Mouse (Mus musculus) liver, embryonic 14.5 days (tissue): ENCODE data around the gene Mok. TPM values are rescaled to one million over a fixed set of nuclear protein-coding genes. Genes with fewer than 3 reads are reported as not detected.

Experiments used
- ATAC-seq: fragments of 200-750 bp; cut with Nextera tagmentation; 2 replicates; pipeline ENCODE4 v1.8.0; 2017; ENCODE audit warnings: moderate number of reproducible peaks, mild to moderate bottlenecking, moderate library complexity; ENCODE audit not compliant: insufficient read depth
- DNase-seq, 3 experiments: peaks; one replicate each; pipeline ENCODE4 v3.0.0-alpha.2; 2012 to 2013; ENCODE audit warnings: low read depth in 3 of 3, low spot score in 3 of 3
- H3K27ac ChIP-seq: fragments of 300-500 bp; sonication (generic); 2 replicates; pipeline ENCODE4 v1.5.1; 2014; ENCODE audit warnings: moderate library complexity, mild to moderate bottlenecking, control low read depth, inconsistent platforms
- H3K27me3 ChIP-seq: fragments of 300-500 bp; sonication (generic); 2 replicates; pipeline ENCODE4 v1.6.1; 2014; ENCODE audit warnings: mild to moderate bottlenecking, low read length, moderate library complexity; ENCODE audit not compliant: control insufficient read depth, insufficient read depth
- H3K36me3 ChIP-seq: fragments of 300-500 bp; sonication (generic); replicated peaks from 2 replicates; pipeline ENCODE4 v1.6.1; 2014; ENCODE audit warnings: low read depth; ENCODE audit not compliant: control insufficient read depth, insufficient read depth
- H3K4me1 ChIP-seq, 2 experiments: fragments of 200-500 bp in 1 of 2; fragments of 300-500 bp in 1 of 2; sonication (generic) in 1 of 2; replicated peaks; 2 replicates each; pipeline ENCODE4 v1.6.1; 2012 to 2014; ENCODE audit warnings: antibody characterized with exemption in 1 of 2, inconsistent platforms in 1 of 2, low read length in 1 of 2; ENCODE audit not compliant: control insufficient read depth in 2 of 2, insufficient read depth in 2 of 2
- H3K4me2 ChIP-seq: fragments of 300-500 bp; sonication (generic); 2 replicates; pipeline ENCODE4 v1.6.1; 2014; ENCODE audit warnings: low read depth, mild to moderate bottlenecking, control low read depth, moderate library complexity
- H3K4me3 ChIP-seq, 2 experiments: fragments of 200-500 bp in 1 of 2; fragments of 300-500 bp in 1 of 2; sonication (generic) in 1 of 2; 2 replicates each; pipeline ENCODE4 v1.5.1; 2012 to 2014; ENCODE audit warnings: low read depth in 2 of 2, low read length in 2 of 2, mild to moderate bottlenecking in 2 of 2, control low read depth in 1 of 2, inconsistent platforms in 1 of 2, moderate library complexity in 1 of 2; ENCODE audit not compliant: insufficient read depth in 1 of 2
- H3K9ac ChIP-seq: fragments of 300-500 bp; sonication (generic); replicated peaks from 2 replicates; pipeline ENCODE4 v1.6.1; 2014; ENCODE audit warnings: mild to moderate bottlenecking, control low read depth, moderate library complexity
- H3K9me3 ChIP-seq: fragments of 300-500 bp; sonication (generic); 2 replicates; pipeline ENCODE4 v1.6.1; 2016; ENCODE audit warnings: low read length, mixed read lengths; ENCODE audit not compliant: control insufficient read depth
- CTCF ChIP-seq: IDR thresholded peaks from 2 replicates; pipeline ENCODE4 v1.5.1; 2016; ENCODE audit warnings: antibody characterized with exemption, low read depth, control low read depth
- EP300 ChIP-seq: IDR thresholded peaks from 2 replicates; pipeline ENCODE4 v1.6.1; 2016; ENCODE audit warnings: antibody characterized with exemption, low read depth
- WGBS: fragments of 180-500 bp; shearing (Covaris S2); extraction: QIAGEN DNeasy Blood & Tissue Kit; methylation state at CpG from one replicate; pipeline ENCODE4 v1.1.7; 2014; ENCODE audit not compliant: insufficient replicate concordance; 5-methylcytosine and 5-hydroxymethylcytosine counted together
- polyA plus RNA-seq, 2 experiments: library from polyadenylated mRNA; depleted of rRNA in 1 of 2; stranded (reverse) in 1 of 2; unstranded in 1 of 2; fragments of >200 nt; fragmentation: Nextera tagmentation in 1 of 2; extraction: Ambion mirVana in 1 of 2; gene quantifications; 2 replicates each; pipeline versions ENCODE4 v1.2.1 to v1.2.3; 2012 to 2014

Mok gene
- polyA plus RNA-seq, 2 experiments, result 0.18 to 0.23 TPM

DNA sequence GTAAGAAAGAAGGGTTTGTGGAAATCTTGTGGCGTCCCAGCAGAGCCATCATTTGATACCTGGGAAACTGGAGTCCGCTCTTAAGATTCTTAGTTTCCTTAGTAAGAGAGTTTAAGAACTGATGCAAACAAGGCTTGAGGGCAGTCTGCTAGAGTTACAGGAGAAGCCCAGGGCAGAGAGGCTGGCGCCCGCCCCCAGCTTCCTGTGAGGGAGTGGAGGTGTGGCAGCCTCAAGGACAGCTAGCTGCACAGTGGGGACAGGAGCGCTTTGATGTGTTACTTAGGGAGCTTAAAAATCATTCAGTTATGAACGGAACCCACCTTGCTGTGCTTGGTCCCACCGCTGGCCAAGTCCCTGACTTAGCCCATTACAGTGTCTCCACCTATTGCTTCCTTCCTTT, 16.5 kb upstream of the Mok start:
- WGBS, result 44% methylated on average over 7 of the region's 7 CpGs
- no peak for ATAC-seq

DNA sequence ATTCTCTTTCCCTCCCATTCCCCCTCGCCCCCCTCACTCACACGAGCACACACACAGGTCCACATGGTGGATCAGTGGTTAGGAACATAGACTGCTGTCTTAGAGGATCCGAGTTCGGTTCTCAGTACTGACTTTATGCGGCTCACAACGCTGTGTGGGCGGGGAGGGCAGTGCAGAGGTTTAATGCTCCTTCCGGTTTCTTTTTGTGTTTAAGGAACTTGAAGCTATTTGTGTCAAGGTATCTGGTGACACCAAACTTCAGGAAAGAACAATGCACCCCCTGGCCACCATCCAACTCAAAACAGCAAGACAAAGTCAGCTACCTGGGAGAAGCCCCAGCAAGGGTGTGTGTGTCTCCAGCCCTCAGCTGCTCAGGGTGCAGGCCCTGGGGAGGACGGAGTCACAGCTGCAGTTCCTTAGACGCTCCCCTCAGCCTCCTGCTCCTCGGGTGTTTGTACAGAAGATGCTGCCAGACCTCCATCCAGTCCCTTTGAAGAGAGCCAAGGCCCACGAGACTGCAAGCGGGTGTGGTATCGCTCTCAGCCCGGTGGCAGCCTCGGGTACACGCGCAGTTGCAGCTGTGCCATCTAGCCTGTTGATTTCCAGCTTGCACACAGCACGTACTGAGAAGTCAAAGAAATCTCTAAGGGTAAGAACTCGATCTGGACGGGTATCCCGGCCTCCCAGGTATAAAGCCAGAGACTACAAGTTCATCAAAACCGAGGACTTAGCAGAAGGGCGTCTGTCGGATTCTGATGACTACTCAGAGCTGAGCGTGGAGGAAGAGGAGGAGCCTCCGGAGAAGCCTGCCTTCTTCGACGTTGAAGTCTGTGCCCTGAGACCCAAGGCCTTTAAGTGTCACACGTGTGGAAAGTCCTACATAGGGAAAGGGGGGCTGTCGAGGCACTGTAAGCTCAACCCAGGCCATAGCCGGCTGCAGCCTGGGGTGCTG, 14.3 kb upstream of the Mok start:
- Histone ChIP-seq H3K4me2 (no peak overlapping the region), H3K4me3 (no peak overlapping the region), H3K9me3 (no peaks in the 10 kb centered on the region), H3K36me3 (no peaks in the 10 kb centered on the region), H3K4me1 (peaks cover 14 to 20% of the 10 kb centered on the region in 2 experiments), H3K27ac (no peak overlapping the region), H3K27me3 (no peaks in the 10 kb centered on the region), H3K9ac (no peak overlapping the region)
- ATAC-seq (no peak), DNase-seq (no peak)
- WGBS, result 71% methylated on average over 32 of the region's 32 CpGs
- TF ChIP-seq CTCF, result no peak

More for the DNA sequence above, 16.5 kb upstream of the Mok start:
- H3K36me3 ChIP-seq, result no peaks in the 10 kb centered on the region
- H3K9me3 ChIP-seq, result no peaks in the 10 kb centered on the region
- H3K4me3 ChIP-seq, result no peak overlapping the region
- H3K27ac ChIP-seq, result no peak overlapping the region
- H3K4me2 ChIP-seq, result no peak overlapping the region
- no peaks in the 10 kb centered on the region for H3K27me3 ChIP-seq
- H3K4me1 ChIP-seq, result peaks cover 0 to 7% of the 10 kb centered on the region in 2 experiments; a peak in 3 of 4 replicates
- TF ChIP-seq EP300 (no peak), CTCF (no peak)
- no peak overlapping the region for H3K9ac ChIP-seq
- DNase-seq, result no peak

- DNase-seq, result no peak
- peaks cover 14 to 25% of the 10 kb centered on the region in 2 experiments for H3K4me1 ChIP-seq
- WGBS, result 22% methylated on average over 1 of the region's 1 CpGs
- peak overlapping the region; percentile 65 for H3K4me2 ChIP-seq
- no peaks in the 10 kb centered on the region for H3K9me3 ChIP-seq
- no peaks in the 10 kb centered on the region for H3K27me3 ChIP-seq
- no peak overlapping the region for H3K9ac ChIP-seq
- H3K4me3 ChIP-seq, result no peak overlapping the region; a peak in 1 of 4 replicates
- TF ChIP-seq CTCF (no peak), EP300 (no peak)
- no peak for ATAC-seq
- no peaks in the 10 kb centered on the region for H3K36me3 ChIP-seq
- H3K27ac ChIP-seq, result no peak overlapping the region
Observed at GRCm38 (mm10) chr12:110851923-110852322, 11.2 kb upstream of the Mok start.

GRCm38 (mm10) chr12:110851414-110851813, 10.7 kb upstream of the Mok start:
- DNase-seq, result peak in 1 of 3 experiments; percentile 38
- WGBS, result 5% methylated on average over 12 of the region's 12 CpGs
- Histone ChIP-seq H3K4me3 (peak overlapping the region; percentile 81 to 89), H3K9ac (peak overlapping the region; percentile 83), H3K9me3 (no peaks in the 10 kb centered on the region), H3K27ac (peak overlapping the region; percentile 3), H3K27me3 (no peaks in the 10 kb centered on the region), H3K4me1 (peaks cover 14 to 25% of the 10 kb centered on the region in 2 experiments), H3K36me3 (no peaks in the 10 kb centered on the region), H3K4me2 (peak overlapping the region; percentile 65)
- peak; percentile 65 for ATAC-seq
- TF ChIP-seq EP300, result no peak
- no peak for TF ChIP-seq CTCF

GRCm38 (mm10) chr12:110850929-110851256, 10.2 kb upstream of the Mok start:
- H3K36me3 ChIP-seq, result no peaks in the 10 kb centered on the region
- H3K4me2 ChIP-seq, result peak overlapping the region; percentile 65
- no peaks in the 10 kb centered on the region for H3K9me3 ChIP-seq
- H3K27me3 ChIP-seq, result no peaks in the 10 kb centered on the region
- DNase-seq (no peak), ATAC-seq (peak; percentile 16)
- peak overlapping the region; percentile 83 for H3K9ac ChIP-seq
- H3K4me1 ChIP-seq, result peaks cover 19 to 27% of the 10 kb centered on the region in 2 experiments
- WGBS, result 7% methylated on average over 9 of the region's 9 CpGs
- peak overlapping the region; percentile 81 to 89 for H3K4me3 ChIP-seq
- TF ChIP-seq CTCF (no peak), EP300 (no peak)
- peak overlapping the region; percentile 3 for H3K27ac ChIP-seq
